Mouse (Mus musculus) testis, postnatal 14 days (tissue): Measurements from ENCODE around the gene Syne1.

Experiments
- DNase-seq: peaks from one replicate; pipeline ENCODE4 v3.0.0; 2021; ENCODE audit warnings: low spot score

Syne1 gene

GRCm38 (mm10) chr10:5295291-5295891, 255.9 kb downstream of the Syne1 start:
- no peak for DNase-seq

DNA sequence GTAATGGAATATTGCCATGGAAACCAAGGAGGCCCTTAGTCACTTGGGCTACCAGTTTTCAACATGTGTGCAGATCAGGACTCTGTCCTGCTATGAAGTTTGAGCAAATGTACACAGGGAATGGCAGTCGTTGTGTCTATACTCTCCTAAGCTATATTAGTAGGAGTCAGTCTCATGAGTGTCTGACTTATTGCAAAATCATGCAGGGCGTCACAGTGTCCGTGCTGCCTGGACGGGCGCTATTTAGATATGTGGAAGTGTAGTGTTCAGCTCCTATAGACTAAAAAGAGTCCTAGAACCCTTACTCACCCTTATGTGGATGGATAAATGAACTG, 261.7 kb downstream of the Syne1 start:
- DNase-seq = no peak

- DNase-seq = peak; percentile 34
Observed at GRCm38 (mm10) chr10:5288716-5289574, 262.3 kb downstream of the Syne1 start.

GRCm38 (mm10) chr10:5288262-5288661, 263.0 kb downstream of the Syne1 start:
- DNase-seq = no peak

DNA sequence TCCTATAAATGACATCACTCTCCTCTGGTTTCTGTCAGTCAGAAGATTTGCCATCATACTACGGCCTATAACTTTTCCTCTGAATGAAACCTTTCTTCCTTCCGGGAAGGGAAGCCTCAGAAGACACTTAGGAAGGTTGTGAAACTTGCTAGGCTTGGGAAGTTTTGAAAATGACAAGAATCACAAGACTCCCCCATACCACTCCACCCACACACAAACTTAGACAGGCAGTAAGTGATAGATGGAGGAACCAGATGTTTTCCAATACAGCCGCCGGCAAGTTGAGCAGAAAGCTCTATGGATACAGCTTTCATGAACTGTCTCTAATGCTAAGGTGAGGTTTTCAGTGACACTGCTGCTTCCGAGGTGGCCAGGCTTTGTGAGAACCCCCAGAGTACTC, 275.5 kb downstream of the Syne1 start:
- DNase-seq = no peak

DNA sequence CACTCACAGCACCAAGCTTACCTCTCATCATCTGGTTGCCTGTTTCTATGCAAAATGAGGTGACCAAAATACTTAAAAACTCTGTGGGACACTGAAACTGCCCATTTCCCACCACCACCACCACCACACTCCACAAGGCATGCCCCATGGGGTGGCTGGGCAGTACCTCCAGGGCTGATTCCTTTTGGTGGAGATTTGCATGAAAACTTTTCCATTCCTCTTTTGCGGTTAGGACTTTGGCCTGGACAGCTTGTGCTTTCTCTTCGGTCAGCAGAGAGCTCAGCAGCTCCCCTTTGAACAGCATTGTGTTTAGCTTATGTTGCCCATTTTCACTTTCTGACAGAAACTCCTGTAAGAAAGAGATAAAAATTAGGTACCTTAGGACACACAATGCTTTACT, 280.6 kb downstream of the Syne1 start:
- no peak for DNase-seq

GRCm38 (mm10) chr10:5264418-5264817, 286.9 kb downstream of the Syne1 start:
- DNase-seq = no peak

- no peak for DNase-seq
Observed at GRCm38 (mm10) chr10:5262636-5263035, 288.6 kb downstream of the Syne1 start.

- DNase-seq = no peak
Observed at GRCm38 (mm10) chr10:5256686-5257085, 294.6 kb downstream of the Syne1 start.

GRCm38 (mm10) chr10:5253752-5254151, 297.5 kb downstream of the Syne1 start:
- no peak for DNase-seq

DNA sequence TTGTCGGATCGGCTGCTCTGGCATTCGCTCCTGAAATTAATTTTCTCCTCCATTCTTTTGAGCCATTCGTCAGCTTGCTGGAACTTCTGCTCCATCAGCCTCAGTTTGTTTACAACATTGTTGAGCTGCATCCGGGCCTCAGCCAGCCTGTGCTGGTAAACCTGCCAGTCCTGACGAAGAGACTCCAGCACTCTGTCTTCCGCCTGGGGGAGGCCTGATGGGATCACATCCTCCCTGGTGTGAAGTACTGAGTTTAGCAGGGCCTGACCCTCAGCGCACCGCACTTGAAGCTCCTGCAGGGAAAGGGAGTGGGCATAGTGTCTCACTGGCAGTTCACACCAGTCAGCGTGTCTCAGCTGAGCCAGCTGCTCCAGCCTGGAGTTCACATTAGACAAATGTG, 300.6 kb downstream of the Syne1 start:
- no peak for DNase-seq

DNA sequence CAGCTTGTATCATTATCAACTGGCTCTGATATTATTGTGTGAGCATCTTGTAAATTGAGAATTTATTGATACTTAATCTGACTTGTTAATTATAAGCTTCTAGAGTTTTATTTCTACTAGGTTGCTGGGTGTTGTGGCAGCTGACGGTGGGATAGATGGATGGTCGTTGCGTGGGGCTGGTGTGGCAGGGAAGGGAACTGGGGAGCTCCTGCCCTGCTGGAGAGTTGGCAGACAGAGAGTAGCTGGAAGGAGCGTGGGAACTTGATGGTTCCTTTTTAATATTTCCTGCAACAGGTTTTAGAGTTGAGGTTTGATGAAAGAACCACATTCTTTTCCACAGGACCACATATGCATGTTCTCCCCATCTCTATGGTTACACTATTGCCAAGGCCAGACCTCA, 311.6 kb downstream of the Syne1 start:
- no peak for DNase-seq

DNA sequence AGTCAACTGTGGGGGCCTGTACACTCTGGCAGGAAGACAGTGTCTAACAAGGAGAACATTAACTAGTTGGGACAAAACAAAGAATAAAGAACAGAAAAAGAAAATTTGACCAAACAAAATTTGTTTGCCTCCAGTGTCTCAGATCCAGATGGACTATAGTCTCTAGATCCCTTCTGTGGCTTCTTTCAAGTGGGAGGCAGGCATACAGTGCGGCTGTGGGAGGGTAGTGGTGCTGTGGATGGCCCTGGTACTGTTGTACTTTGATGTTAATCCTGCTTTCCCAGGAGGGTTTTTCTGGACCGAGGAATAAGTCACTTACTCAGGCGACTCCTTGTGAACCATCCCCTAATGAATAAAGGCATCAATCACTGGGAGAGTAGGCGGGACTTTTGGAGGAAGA, 314.4 kb downstream of the Syne1 start:
- DNase-seq = no peak

DNA sequence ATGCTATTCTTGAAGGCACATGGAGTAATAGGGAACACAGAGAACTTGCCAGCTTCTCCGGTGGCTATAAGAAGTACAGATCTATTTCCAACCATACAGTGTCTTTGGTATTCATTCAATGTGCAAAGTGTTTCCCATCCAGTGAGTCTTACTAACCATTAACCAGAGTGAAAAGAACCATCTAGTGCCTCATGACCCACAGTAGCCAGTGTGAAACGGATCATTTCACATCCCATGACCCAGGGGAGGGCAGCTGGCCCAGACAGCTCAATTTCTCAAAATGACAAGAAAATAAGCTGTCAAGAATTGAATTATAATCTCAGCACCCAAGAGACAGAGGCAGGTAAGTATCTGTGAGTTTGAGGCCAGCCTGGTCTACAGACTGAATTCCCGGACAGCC, 315.1 kb downstream of the Syne1 start:
- DNase-seq = no peak

DNA sequence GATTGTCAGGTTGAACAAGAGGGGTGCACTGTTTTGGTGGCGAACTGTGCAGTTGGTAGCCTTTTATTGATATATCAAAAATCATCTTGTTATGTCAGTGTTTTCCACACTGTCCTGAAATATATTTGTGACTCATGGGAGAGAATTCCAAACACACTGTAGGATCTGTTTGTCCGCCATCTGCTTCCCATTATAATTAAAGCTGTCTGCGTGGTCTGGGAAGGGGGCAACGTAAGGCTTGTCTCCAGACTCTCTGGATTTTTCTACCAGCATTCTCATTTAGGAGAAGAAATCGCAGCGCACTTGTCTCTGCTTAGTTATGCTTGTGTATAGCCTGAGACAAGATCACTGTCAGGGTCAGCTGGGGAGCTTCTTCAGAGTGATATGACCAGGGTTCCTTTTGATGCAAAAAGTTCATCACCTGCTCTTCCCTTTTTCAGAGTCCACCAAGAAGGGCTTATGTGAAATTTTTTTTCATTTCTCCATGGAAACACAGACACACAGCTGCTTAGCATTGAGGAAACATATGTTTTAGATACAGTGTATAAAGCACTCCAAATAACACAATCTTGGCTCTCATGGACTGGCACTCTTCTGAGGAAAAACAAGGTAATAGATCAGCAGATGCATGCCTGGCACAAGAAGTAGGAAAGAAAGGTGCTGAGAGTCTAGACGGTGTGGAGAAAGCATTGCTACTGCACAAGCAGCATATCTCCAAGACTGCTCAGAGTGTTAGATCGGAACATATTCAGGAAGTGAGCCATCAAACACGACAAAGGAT, 316.4 kb downstream of the Syne1 start:
- no peak for DNase-seq

DNA sequence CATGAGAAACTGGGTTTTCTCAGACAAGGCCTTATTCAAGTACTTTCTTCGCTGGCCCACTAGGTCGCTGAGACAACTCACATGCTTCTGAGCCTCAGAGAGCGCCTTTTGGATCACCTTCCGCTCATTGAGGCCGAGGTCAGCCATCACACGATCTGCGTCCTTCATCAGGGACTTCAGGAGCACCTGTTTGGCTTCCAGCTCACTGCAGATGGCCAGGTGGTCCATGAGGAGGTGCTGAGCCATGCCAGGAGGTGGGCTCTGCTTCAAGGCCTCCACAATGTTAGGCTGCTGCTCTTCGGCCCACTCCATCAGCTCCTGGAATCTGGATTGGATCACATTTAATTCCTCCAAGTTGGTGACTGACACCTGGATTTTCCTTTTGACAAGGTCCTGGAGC, 322.2 kb downstream of the Syne1 start:
- DNase-seq = no peak

- peak; percentile 20 for DNase-seq
Observed at GRCm38 (mm10) chr10:5227395-5228076, 323.7 kb downstream of the Syne1 start.

- DNase-seq = no peak
Observed at GRCm38 (mm10) chr10:5215943-5216342, 335.3 kb downstream of the Syne1 start.

GRCm38 (mm10) chr10:5207905-5208641, 343.2 kb downstream of the Syne1 start:
- DNase-seq = no peak

- no peak for DNase-seq
Observed at GRCm38 (mm10) chr10:5205977-5206376, 345.3 kb downstream of the Syne1 start.

DNA sequence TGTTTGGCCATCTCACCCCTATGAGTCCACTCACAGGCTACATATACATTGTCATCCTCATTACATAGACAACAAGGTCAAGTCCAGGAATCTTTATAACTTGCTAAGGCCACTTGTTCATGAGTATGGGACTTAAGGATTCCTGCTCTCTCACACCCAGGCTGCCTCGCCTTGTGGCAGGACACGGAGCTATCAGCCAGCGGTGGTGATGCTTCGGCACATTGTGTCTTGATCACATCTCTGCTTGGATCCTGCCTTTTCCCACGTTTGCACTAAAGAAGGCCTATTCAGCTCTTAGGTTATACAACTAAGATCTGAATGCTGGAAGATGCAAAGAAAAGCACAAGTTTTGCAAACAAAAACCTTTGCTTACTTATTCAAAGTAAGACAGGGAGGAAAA, 345.7 kb downstream of the Syne1 start:
- no peak for DNase-seq

DNA sequence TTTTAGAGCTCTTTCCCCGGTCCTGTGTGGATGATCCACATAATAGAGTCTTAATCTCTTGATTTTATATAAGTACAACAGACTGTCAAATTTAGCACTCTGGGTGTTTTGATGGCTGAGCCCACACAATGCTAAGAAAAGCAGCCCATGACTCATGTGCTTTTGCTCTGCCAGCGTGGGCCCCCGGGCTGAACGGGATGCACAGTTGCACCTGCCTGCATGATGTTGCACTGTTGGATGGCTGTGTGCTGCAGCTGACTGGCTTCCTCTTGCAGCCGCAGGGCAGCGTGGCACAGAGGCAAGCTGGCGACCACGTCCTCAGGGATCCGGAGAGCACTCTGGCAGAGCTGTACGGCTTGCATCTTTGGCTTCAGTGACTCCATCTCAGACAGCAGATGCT, 347.4 kb downstream of the Syne1 start:
- no peak for DNase-seq
